Mouse (Mus musculus) neural tube, postnatal 0 days (tissue): Measurements from ENCODE around the gene Mrgpra4. TPM values are rescaled to one million over a fixed set of nuclear protein-coding genes. Genes with fewer than 3 reads are reported as not detected.

ENCODE experiments used
- polyA plus RNA-seq: library from polyadenylated mRNA; unstranded; fragments of >200 nt; fragmentation: Nextera tagmentation; extraction: Ambion mirVana; gene quantifications from 2 replicates; pipeline ENCODE4 v1.2.1, GENCODE M21; 2015

Mrgpra4 gene
- not detected in 2 replicates for polyA plus RNA-seq

GRCm38 (mm10) chr7:47981995-47982394 is at the start of gene Mrgpra4:
Mrgpra4 (minus strand) TSS chr7:47982095.

GRCm38 (mm10) chr7:48027497-48027896 is 45.6 kb upstream of the Mrgpra4 start, which contains the start of gene Mrgprx1:
Mrgprx1 (minus strand) TSS chr7:48027597.

Other genes starting within 250 kb of the Mrgpra4 start
- gene Mrgprx1, start 45.5 kb upstream of the Mrgpra4 start, polyA plus RNA-seq, result 0.55 TPM in 1 of 2 replicates, not detected in the other
- gene Mrgprb5, start 186.9 kb upstream of the Mrgpra4 start, polyA plus RNA-seq, result not detected in 2 replicates
- not detected in 2 replicates for gene Mrgprb4, start 217.2 kb upstream of the Mrgpra4 start, polyA plus RNA-seq